Mouse (Mus musculus) C2C12 (cell line): ENCODE measurements around the gene Zfp964.
A peak's percentile ranks its signal among the peaks of the same experiment; 100 is the strongest.

Source experiments
- CEBPB ChIP-seq: IDR thresholded peaks from one replicate; pipeline ENCODE4 v1.6.1; 2011; ENCODE audit warnings: low read depth, mild to moderate bottlenecking, control low read depth, moderate library complexity
- CTCF ChIP-seq: IDR thresholded peaks from one replicate; pipeline ENCODE4 v1.5.1; 2011; ENCODE audit not compliant: control insufficient read depth, insufficient read depth, insufficient read length
- FOSL1 ChIP-seq: IDR thresholded peaks from one replicate; pipeline ENCODE4 v1.8.0; 2011; ENCODE audit warnings: mild to moderate bottlenecking, low read length; ENCODE audit not compliant: poor library complexity, insufficient read depth, severe bottlenecking
- MAX ChIP-seq: IDR thresholded peaks from one replicate; pipeline ENCODE4 v1.6.1; 2011; ENCODE audit warnings: mild to moderate bottlenecking, control low read depth
- MYOG ChIP-seq: IDR thresholded peaks from one replicate; pipeline ENCODE4 v1.6.1; 2011; ENCODE audit not compliant: control insufficient read depth, insufficient read length; ENCODE audit errors: extremely low read depth
- USF1 ChIP-seq: IDR thresholded peaks from one replicate; pipeline ENCODE4 v1.6.1; 2011; ENCODE audit warnings: low read depth, mild to moderate bottlenecking, control low read depth, moderate library complexity

DNA sequence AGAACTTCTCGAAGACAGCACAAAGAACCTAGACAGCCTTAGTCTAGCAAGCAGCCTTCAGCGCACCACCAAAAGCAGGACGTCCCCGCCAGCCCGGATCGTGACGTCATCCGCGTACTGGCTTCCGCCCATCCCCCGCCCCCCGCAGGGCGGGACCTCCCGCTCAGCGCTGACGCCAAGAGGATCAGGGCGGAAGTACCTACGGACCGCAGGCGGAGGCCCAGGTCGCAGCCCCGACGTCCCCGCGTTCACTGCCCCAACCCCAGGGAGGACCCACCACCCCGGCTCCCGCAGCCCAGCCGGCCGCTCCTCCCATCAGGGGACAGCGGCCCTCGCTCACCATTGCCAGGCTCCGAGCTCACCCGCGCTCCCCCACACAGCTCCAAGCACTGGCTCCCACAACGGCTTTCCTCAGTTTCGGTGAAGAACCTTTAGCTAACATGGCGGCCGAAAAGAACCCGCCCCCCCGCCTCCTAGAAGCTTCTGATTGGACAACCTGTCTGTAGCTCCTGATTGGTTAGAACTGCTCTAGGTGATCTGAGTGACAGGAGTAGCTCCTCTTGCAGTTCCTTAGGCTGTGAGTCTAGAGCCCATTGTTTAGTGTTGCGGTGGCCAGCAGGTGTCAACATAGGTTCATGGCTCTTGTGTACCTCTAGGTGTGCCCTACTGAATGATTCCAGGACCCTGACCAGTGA, 29.0 kb upstream of the Zfp964 start, which contains the start of gene Zfp868:
- TF ChIP-seq CTCF (peak; percentile 6), FOSL1 (no peak), MYOG (no peak), MAX (no peak), USF1 (no peak), CEBPB (no peak)
